Mouse (Mus musculus) heart, postnatal 25 days (tissue): ENCODE measurements at regions not wholly inside any gene's neighbourhood (a gene's known extent, or its start where the extent isn't known, plus 50 kb on each side); places are given as distances from the start of the nearest gene placed in this dataset.
A peak's percentile ranks its signal among the peaks of the same experiment; 100 is the strongest.

ENCODE experiments used
- DNase-seq: peaks from one replicate; pipeline ENCODE4 v3.0.0; 2022; ENCODE audit warnings: low spot score
- intact Hi-C: fragments of 180-260 bp; cut with DNase I; formaldehyde crosslinking; loops from one replicate; pipeline ENCODE4 v1.15.1; 2025

GRCm38 (mm10) chr11:28782486-28782885 is 70.5 kb upstream of the Efemp1 start:
- DNase-seq = no peak
- intact Hi-C loops = no loop called here

GRCm38 (mm10) chr11:28770831-28771230 is 82.2 kb upstream of the Efemp1 start:
- intact Hi-C loops = no loop called here
- no peak for DNase-seq

GRCm38 (mm10) chr11:28760751-28761150 is 92.3 kb upstream of the Efemp1 start:
- intact Hi-C loops = no loop called here
- DNase-seq = no peak

- peak; percentile 11 for DNase-seq
- intact Hi-C loops = no loop called here
Measured at GRCm38 (mm10) chr11:28734941-28735597, 117.9 kb upstream of the Efemp1 start.

GRCm38 (mm10) chr11:28734581-28734931 is 118.4 kb upstream of the Efemp1 start:
- intact Hi-C loops = no loop called here
- DNase-seq = no peak

- intact Hi-C loops = no loop called here
- DNase-seq = no peak
Measured at GRCm38 (mm10) chr11:28733877-28734580, 119.0 kb upstream of the Efemp1 start.

GRCm38 (mm10) chr11:28730140-28730539 is 122.9 kb upstream of the Efemp1 start:
- intact Hi-C loops = no loop called here
- DNase-seq = no peak

GRCm38 (mm10) chr11:28709511-28709910 is 125.4 kb upstream of the Ccdc85a start:
- intact Hi-C loops = no loop called here
- DNase-seq = no peak

- DNase-seq = no peak
- intact Hi-C loops = no loop called here
Measured at GRCm38 (mm10) chr11:28708431-28708830, 124.3 kb upstream of the Ccdc85a start.

- no peak for DNase-seq
- intact Hi-C loops = no loop called here
Measured at GRCm38 (mm10) chr11:28702384-28702783, 118.3 kb upstream of the Ccdc85a start.

GRCm38 (mm10) chr11:28701379-28701778 is 117.3 kb upstream of the Ccdc85a start:
- no peak for DNase-seq
- intact Hi-C loops = no loop called here

GRCm38 (mm10) chr11:28699766-28700165 is 115.6 kb upstream of the Ccdc85a start:
- DNase-seq = no peak
- intact Hi-C loops = no loop called here

GRCm38 (mm10) chr11:28697644-28698480 is 113.7 kb upstream of the Ccdc85a start:
- DNase-seq = no peak
- intact Hi-C loops = no loop called here

- DNase-seq = no peak
- intact Hi-C loops = no loop called here
Measured at GRCm38 (mm10) chr11:28695031-28695430, 110.9 kb upstream of the Ccdc85a start.

- intact Hi-C loops = no loop called here
- no peak for DNase-seq
Measured at GRCm38 (mm10) chr11:28693303-28693702, 109.2 kb upstream of the Ccdc85a start.

- no peak for DNase-seq
- intact Hi-C loops = no loop called here
Measured at GRCm38 (mm10) chr11:28692263-28693194, 108.4 kb upstream of the Ccdc85a start.

GRCm38 (mm10) chr11:28688436-28688835 is 104.3 kb upstream of the Ccdc85a start:
- intact Hi-C loops = loop anchor here (10.0 kb wide), 1 partner anchor 126 kb away; no protein-coding TSS in a partner anchor

GRCm38 (mm10) chr11:28685407-28685806 is 101.3 kb upstream of the Ccdc85a start:
- intact Hi-C loops = loop anchor here (10.0 kb wide), 1 partner anchor 129 kb away; no protein-coding TSS in a partner anchor
- no peak for DNase-seq

More at GRCm38 (mm10) chr11:28688436-28688835, 104.3 kb upstream of the Ccdc85a start:
- DNase-seq = no peak

- DNase-seq = no peak
- intact Hi-C loops = loop anchor here (10.0 kb wide), 1 partner anchor 133 kb away; no protein-coding TSS in a partner anchor
Measured at GRCm38 (mm10) chr11:28681311-28681710, 97.2 kb upstream of the Ccdc85a start.

GRCm38 (mm10) chr11:28670765-28671164 is 86.6 kb upstream of the Ccdc85a start:
- intact Hi-C loops = no loop called here
- no peak for DNase-seq
